Comparison of ENCODE assay signal across 8 mouse cellular contexts in the genomic region with DNA sequence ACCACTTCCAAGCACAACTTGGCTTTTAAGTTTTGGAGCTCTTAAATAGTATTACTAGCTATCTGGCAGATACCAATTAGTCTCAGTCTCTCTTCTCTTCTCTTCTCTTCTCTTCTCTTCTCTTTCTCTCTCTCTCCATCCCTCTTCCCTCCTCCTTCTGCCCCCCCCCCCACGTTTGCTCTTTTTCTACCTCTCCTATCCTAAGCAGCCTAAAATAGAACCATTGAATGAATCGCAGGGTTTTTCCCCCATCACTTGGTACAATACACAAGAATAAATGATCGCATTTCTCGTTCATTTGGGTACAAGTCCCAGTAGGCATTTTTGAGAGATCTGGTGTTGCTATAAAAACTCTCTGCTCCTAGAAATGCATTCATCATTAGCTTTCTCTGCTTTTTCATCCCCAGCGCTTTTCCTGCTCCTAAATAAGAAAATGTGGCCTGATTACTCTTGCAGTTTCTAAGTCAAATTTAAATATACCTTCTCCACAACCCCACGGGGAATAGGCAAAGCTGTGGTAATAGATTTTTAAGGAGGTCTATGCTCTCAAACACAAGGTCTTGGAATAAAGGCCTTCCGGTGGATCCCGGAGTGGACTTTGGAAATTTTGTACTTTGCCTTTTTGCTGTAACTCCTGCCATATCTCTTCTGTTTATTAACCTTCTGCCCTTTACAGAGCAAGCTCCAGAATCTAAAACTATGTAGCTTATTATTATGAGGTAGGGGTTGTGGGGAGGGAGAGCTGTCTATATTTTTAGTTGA. TPM values are rescaled to one million over a fixed set of nuclear protein-coding genes. Genes with fewer than 3 reads are reported as not detected.
DNase-seq lines count a peak whose midpoint lies in the region; ATAC-seq and TF ChIP-seq lines count a peak whose summit lies in the region.

No protein-coding gene starts in this region.

- no peak for ATAC-seq in forebrain, embryonic 12.5 days (ENCODE audit: low FRiP score)

- H3K27ac ChIP-seq in layer of hippocampus, adult 2 months, result peak overlapping the region; percentile 88
- peak overlapping the region; percentile 37; the same call in 1 of the 2 replicates for H3K27ac ChIP-seq in forebrain, embryonic 12.5 days
- H3K27ac ChIP-seq in limb, embryonic 10.5 days, result peak overlapping the region; percentile 96
- peak overlapping the region; percentile 88 for H3K27ac ChIP-seq in olfactory bulb, adult 2 months (ENCODE audit: insufficient read depth, low read depth, low read length)

- TF ChIP-seq CTCF in layer of hippocampus, adult 2 months (conservative IDR thresholded peaks at IDR 0.05), result no peak
- TF ChIP-seq CTCF in olfactory bulb, adult 2 months (IDR thresholded peaks at IDR 0.05; ENCODE audit: insufficient read depth, low read depth, low read length), result no peak

- H3K9ac ChIP-seq in forebrain, embryonic 12.5 days, result peak overlapping the region; percentile 51

- H3K36me3 ChIP-seq in forebrain, embryonic 12.5 days (replicated peaks), result no peaks in the 10 kb centered on the region
- H3K36me3 ChIP-seq in limb, embryonic 10.5 days, result 0 out of 2 replicates have a peak, but pooled peaks cover 4% of the 10 kb centered on the region

- no peak for DNase-seq in layer of hippocampus, adult 2 months (ENCODE audit: low spot score in 2 of 2)
- no peak for DNase-seq in layer of hippocampus, adult 18-20 months (ENCODE audit: low spot score in 2 of 2)
- DNase-seq in limb, embryonic 10.5 days (ENCODE audit: low spot score), result no peak
- no peak for DNase-seq in spleen, postnatal 10 days (ENCODE audit: low spot score in 2 of 2)
- DNase-seq in frontal cortex, postnatal 25 days (ENCODE audit: low spot score in 2 of 2), result no peak
- no peak for DNase-seq in urinary bladder, postnatal 36 days (ENCODE audit: low spot score in 2 of 2)

- H3K27me3 ChIP-seq in forebrain, embryonic 12.5 days, result no peaks in the 10 kb centered on the region
- H3K27me3 ChIP-seq in limb, embryonic 10.5 days (ENCODE audit: low read depth, poor library complexity, severe bottlenecking), result no peaks in the 10 kb centered on the region

- peak overlapping the region; percentile 57 for H3K4me2 ChIP-seq in forebrain, embryonic 12.5 days

- no peak for TF ChIP-seq POLR2A in olfactory bulb, adult 2 months (IDR thresholded peaks at IDR 0.05; ENCODE audit: insufficient read depth, low read depth, low read length)

- 45% methylated on average over 8 of the region's 8 CpGs for WGBS in forebrain, embryonic 12.5 days
- WGBS in limb, embryonic 10.5 days, result 48% methylated on average over 8 of the region's 8 CpGs
- 21% methylated on average over 8 of the region's 8 CpGs for WGBS in olfactory bulb, adult 2 months

- H3K4me3 ChIP-seq in layer of hippocampus, adult 2 months, result peak overlapping the region; percentile 86
- peak overlapping the region; percentile 94 for H3K4me3 ChIP-seq in forebrain, embryonic 12.5 days (replicated peaks)
- H3K4me3 ChIP-seq in limb, embryonic 10.5 days, result peak overlapping the region; percentile 99
- H3K4me3 ChIP-seq in olfactory bulb, adult 2 months (ENCODE audit: insufficient read depth, low read depth, low read length), result no peak overlapping the region

- no peaks in the 10 kb centered on the region for H3K9me3 ChIP-seq in forebrain, embryonic 12.5 days
- H3K9me3 ChIP-seq in limb, embryonic 10.5 days (replicated peaks), result no peaks in the 10 kb centered on the region

- peaks cover 29% of the 10 kb centered on the region for H3K4me1 ChIP-seq in forebrain, embryonic 12.5 days
- peaks cover 28% of the 10 kb centered on the region for H3K4me1 ChIP-seq in limb, embryonic 10.5 days
- H3K4me1 ChIP-seq in olfactory bulb, adult 2 months (ENCODE audit: control insufficient read depth, insufficient read depth, low read length), result peaks cover 11% of the 10 kb centered on the region; the same call in 1 of the 2 replicates

RNA-seq across cellular contexts. Expression of gene Numb, which starts 1.2 kb away (rescaled TPM):
- 10 to 100 TPM; 26.7 to 38.7 TPM for total RNA-seq in layer of hippocampus, adult 2 months (2021)
- 10 to 100 TPM; 38.0 TPM for total RNA-seq in layer of hippocampus, adult 18-20 months (2021)
- polyA plus RNA-seq in forebrain, embryonic 12.5 days (2016; fragmentation: Nextera tagmentation; extraction: Ambion mirVana), result 33.2 and 33.4 TPM in 2 replicates
- polyA plus RNA-seq in limb, embryonic 10.5 days (2016; fragmentation: Nextera tagmentation; extraction: Ambion mirVana), result 32.7 and 37.4 TPM in 2 replicates
- polyA plus RNA-seq in olfactory bulb, adult 2 months (2012; ENCODE audit: insufficient read depth, insufficient read length, low replicate concordance, missing spikeins), result not detected in 2 replicates

RNA-seq across cellular contexts. Expression of gene Riox1, which starts 27.5 kb away (rescaled TPM):
- 10 to 100 TPM; 15.0 to 15.7 TPM for total RNA-seq in layer of hippocampus, adult 2 months (2021)
- total RNA-seq in layer of hippocampus, adult 18-20 months (2021), result 10 to 100 TPM; 15.7 to 16.9 TPM
- polyA plus RNA-seq in forebrain, embryonic 12.5 days (2016; fragmentation: Nextera tagmentation; extraction: Ambion mirVana), result 16.9 and 18.5 TPM in 2 replicates
- polyA plus RNA-seq in limb, embryonic 10.5 days (2016; fragmentation: Nextera tagmentation; extraction: Ambion mirVana), result 18.5 and 21.9 TPM in 2 replicates
- polyA plus RNA-seq in olfactory bulb, adult 2 months (2012; ENCODE audit: insufficient read depth, insufficient read length, low replicate concordance, missing spikeins), result not detected in 2 replicates

Comparison
In these comparisons a context has a peak if more than half of its experiments do, and no peak if none do; other contexts are left out.
1. H3K27ac ChIP-seq: peak in every context shown above with its lines; median percentile 96 in limb, embryonic 10.5 days; 88 in layer of hippocampus, adult 2 months; 88 in olfactory bulb, adult 2 months; 37 in forebrain, embryonic 12.5 days.
2. RNA of gene Riox1, which starts 27.5 kb away (polyA plus RNA-seq): 16.9 to 18.5 TPM in forebrain, embryonic 12.5 days and 18.5 to 21.9 TPM in limb, embryonic 10.5 days; not detected in olfactory bulb, adult 2 months; every median in the first group is over 10 times any median in the second.